Mouse (Mus musculus) CH12.LX (cell line): ENCODE results near the gene Trim7. TPM values are rescaled to one million over a fixed set of nuclear protein-coding genes. Genes with fewer than 3 reads are reported as not detected.

Experiments used
- DNase-seq: peaks from one replicate; pipeline ENCODE4 v3.0.0-alpha.2; 2013; ENCODE audit errors: extremely low read depth
- H3K27ac ChIP-seq: 2 replicates; pipeline ENCODE4 v1.5.1; 2012; ENCODE audit warnings: low read depth, mild to moderate bottlenecking, control low read depth, moderate library complexity; ENCODE audit not compliant: insufficient read depth
- H3K27me3 ChIP-seq: replicated peaks from 2 replicates; pipeline ENCODE3; 2012; ENCODE audit warnings: inconsistent platforms
- H3K36me3 ChIP-seq, 2 experiments: replicated peaks in 1 of 2; 2 replicates each; pipeline versions ENCODE3 to v1.6.1; 2012; ENCODE audit warnings: inconsistent platforms in 1 of 2, low read length in 1 of 2, mild to moderate bottlenecking in 1 of 2, mixed read lengths in 1 of 2, moderate library complexity in 1 of 2; ENCODE audit not compliant: control insufficient read depth in 1 of 2, insufficient read depth in 1 of 2
- H3K4me1 ChIP-seq, 2 experiments: 2 replicates each; pipeline ENCODE4 v1.6.1; 2012; ENCODE audit warnings: inconsistent platforms in 1 of 2, moderate library complexity in 1 of 2; ENCODE audit not compliant: insufficient read depth in 2 of 2, control insufficient read depth in 1 of 2
- H3K4me2 ChIP-seq: 2 replicates; pipeline ENCODE4 v1.6.1; 2012; ENCODE audit warnings: low read depth, mild to moderate bottlenecking, control low read depth; ENCODE audit not compliant: poor library complexity, insufficient read depth, severe bottlenecking
- H3K4me3 ChIP-seq, 3 experiments: fragments of 150-350 bp in 1 of 3; sonication (generic) in 1 of 3; replicated peaks in 1 of 3; 2 replicates each; pipeline versions ENCODE3 to v1.5.1; 2011 to 2012; ENCODE audit warnings: low read depth in 2 of 3, low read length in 2 of 3, mild to moderate bottlenecking in 2 of 3, moderate library complexity in 2 of 3, control low read depth in 1 of 3, improper control_type of control experiment in 1 of 3, inconsistent platforms in 1 of 3, mixed read lengths in 1 of 3; ENCODE audit not compliant: poor library complexity in 1 of 3
- H3K79me2 ChIP-seq: replicated peaks from 2 replicates; pipeline ENCODE4 v1.6.1; 2012; ENCODE audit warnings: mild to moderate bottlenecking, moderate library complexity; ENCODE audit not compliant: control insufficient read depth, poor library complexity, insufficient read depth, severe bottlenecking; ENCODE audit errors: extremely low read depth
- H3K9ac ChIP-seq: 2 replicates; pipeline ENCODE4 v1.6.1; 2012; ENCODE audit warnings: low read depth, mild to moderate bottlenecking, control low read depth, moderate library complexity; ENCODE audit not compliant: insufficient read depth
- H3K9me3 ChIP-seq: replicated peaks from 2 replicates; pipeline ENCODE3; 2012; ENCODE audit warnings: low read length, inconsistent platforms, mixed read lengths
- CHD1 ChIP-seq: IDR thresholded peaks from 2 replicates; pipeline ENCODE4 v1.6.1; 2012; ENCODE audit warnings: low read depth, low read length, improper control_type of control experiment, inconsistent platforms
- ELF1 ChIP-seq: IDR thresholded peaks from 2 replicates; pipeline ENCODE4 v1.6.1; 2014; ENCODE audit warnings: low read depth, mild to moderate bottlenecking, inconsistent platforms, low read length, improper control_type of control experiment
- EP300 ChIP-seq: IDR thresholded peaks from 2 replicates; pipeline ENCODE4 v1.6.1; 2011; ENCODE audit warnings: low read length, improper control_type of control experiment
- IRF4 ChIP-seq: IDR thresholded peaks from 2 replicates; pipeline ENCODE4 v1.6.1; 2014; ENCODE audit warnings: low read depth, mild to moderate bottlenecking, inconsistent platforms, low read length, improper control_type of control experiment
- JUND ChIP-seq: conservative IDR thresholded peaks from 2 replicates; pipeline ENCODE4 v1.6.1; 2011; ENCODE audit warnings: low read depth, low read length, improper control_type of control experiment
- MAFK ChIP-seq: IDR thresholded peaks from 2 replicates; pipeline ENCODE4 v1.6.1; 2011; ENCODE audit warnings: low read length, improper control_type of control experiment; ENCODE audit not compliant: insufficient replicate concordance
- MAX ChIP-seq: IDR thresholded peaks from 2 replicates; pipeline ENCODE4 v1.6.1; 2011; ENCODE audit warnings: low read length, improper control_type of control experiment
- MAZ ChIP-seq: IDR thresholded peaks from 2 replicates; pipeline ENCODE4 v1.6.1; 2012; ENCODE audit warnings: low read depth, mild to moderate bottlenecking, inconsistent platforms, low read length, improper control_type of control experiment, moderate library complexity
- MEF2A ChIP-seq: IDR thresholded peaks from 2 replicates; pipeline ENCODE4 v1.6.1; 2014; ENCODE audit warnings: low read depth, mild to moderate bottlenecking, inconsistent platforms, low read length, improper control_type of control experiment, borderline replicate concordance
- MXI1 ChIP-seq: IDR thresholded peaks from 2 replicates; pipeline ENCODE4 v1.6.1; 2011; ENCODE audit warnings: mild to moderate bottlenecking, low read depth, low read length, improper control_type of control experiment
- MYC ChIP-seq: IDR thresholded peaks from 2 replicates; pipeline ENCODE4 v1.6.1; 2011; ENCODE audit warnings: low read depth, mild to moderate bottlenecking, improper control_type of control experiment, low read length
- NELFE ChIP-seq: IDR thresholded peaks from 2 replicates; pipeline ENCODE4 v1.6.1; 2011; ENCODE audit warnings: low read depth, low read length, improper control_type of control experiment
- POLR2A ChIP-seq: IDR thresholded peaks from 2 replicates; pipeline ENCODE4 v1.6.1; 2011; ENCODE audit warnings: low read depth, mild to moderate bottlenecking, improper control_type of control experiment, low read length
- POLR2AphosphoS2 ChIP-seq: IDR thresholded peaks from 2 replicates; pipeline ENCODE4 v1.6.1; 2011; ENCODE audit warnings: low read depth, low read length, improper control_type of control experiment
- RAD21 ChIP-seq: IDR thresholded peaks from 2 replicates; pipeline ENCODE4 v1.6.1; 2011; ENCODE audit warnings: low read depth, mild to moderate bottlenecking, low read length, improper control_type of control experiment, moderate library complexity
- SIN3A ChIP-seq: IDR thresholded peaks from 2 replicates; pipeline ENCODE4 v1.6.1; 2012; ENCODE audit warnings: low read length, improper control_type of control experiment, inconsistent platforms
- TBP ChIP-seq: conservative IDR thresholded peaks from 2 replicates; pipeline ENCODE4 v1.6.1; 2011; ENCODE audit warnings: low read depth, low read length, improper control_type of control experiment
- TCF12 ChIP-seq: IDR thresholded peaks from 2 replicates; pipeline ENCODE4 v1.6.1; 2014; ENCODE audit warnings: low read depth, mild to moderate bottlenecking, inconsistent platforms, low read length, improper control_type of control experiment
- UBTF ChIP-seq: IDR thresholded peaks from 2 replicates; pipeline ENCODE4 v1.6.1; 2012; ENCODE audit warnings: low read depth, mild to moderate bottlenecking, inconsistent platforms, low read length, improper control_type of control experiment, moderate library complexity
- ZNF384 ChIP-seq: IDR thresholded peaks from 2 replicates; pipeline ENCODE4 v1.6.1; 2012; ENCODE audit warnings: low read depth, low read length, improper control_type of control experiment, inconsistent platforms
- dilution Hi-C: fragments of 300-500 bp; cut with MboI; formaldehyde crosslinking; loops from 2 replicates; pipeline ENCODE4 v1.14.3; 2020; ENCODE audit warnings: low sequenced_read_pairs; ENCODE audit not compliant: extremely low pct_unique_long_range_greater_than_20kb, extremely low pct_ligation_motif_present
- in situ Hi-C: fragments of 300-500 bp; cut with MboI; formaldehyde crosslinking; loops from 3 replicates; pipeline ENCODE4 v1.14.3; 2019; ENCODE audit warnings: low sequenced_read_pairs, low pct_ligation_motif_present, low pct_unique_long_range_greater_than_20kb, mixed read lengths
- polyA plus RNA-seq: library from polyadenylated mRNA; unstranded; fragments of >175 nt; gene quantifications from 2 replicates; pipeline ENCODE4 v1.2.1, GENCODE M21; 2012; ENCODE audit warnings: low read depth; ENCODE audit not compliant: insufficient read length
- total RNA-seq, 2 experiments: library from RNA; depleted of rRNA; stranded (reverse); fragments of 300-350 nt in 1 of 2; fragments of >200 nt in 1 of 2; gene quantifications; 2 replicates each; pipeline ENCODE4 v1.2.3; 2012 to 2014

The Trim7 gene
- total and polyA plus RNA-seq, 3 experiments, result 9.2 to 34.6 (median 15.1) TPM

DNA sequence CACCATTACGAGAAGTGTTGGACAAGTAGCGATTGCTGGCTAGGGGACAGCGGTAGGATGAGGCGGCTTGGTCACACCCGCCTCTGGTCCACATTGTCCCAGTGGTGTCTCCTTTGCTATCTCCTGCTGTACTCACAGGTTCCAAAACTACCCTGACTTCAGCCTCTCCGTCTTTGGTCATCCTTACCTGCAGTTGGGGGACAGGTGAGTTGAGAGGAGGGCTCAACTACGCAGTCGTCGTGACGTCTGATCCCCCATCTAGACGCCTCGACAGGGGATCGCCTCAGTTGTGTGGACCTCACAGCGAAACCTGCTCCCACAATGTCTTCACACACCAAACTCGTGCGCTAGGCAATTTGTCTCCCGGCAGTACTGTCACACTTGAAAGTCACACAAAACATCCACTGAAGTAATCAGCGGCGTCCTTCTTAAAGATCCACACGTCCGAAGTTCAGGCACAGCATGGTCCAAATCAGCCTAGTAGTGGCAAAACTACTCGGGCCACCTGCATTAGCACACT lies 1.6 kb upstream of the Trim7 start:
- DNase-seq, result no peak
- Histone ChIP-seq H3K4me2 (no peak overlapping the region), H3K9ac (no peak overlapping the region), H3K36me3 (no peaks in the 10 kb centered on the region), H3K79me2 (no peaks in the 10 kb centered on the region), H3K27ac (no peak overlapping the region), H3K9me3 (peaks cover 12% of the 10 kb centered on the region), H3K4me3 (no peak overlapping the region), H3K4me1 (peaks cover 15 to 45% of the 10 kb centered on the region in 2 experiments), H3K27me3 (peaks cover 9% of the 10 kb centered on the region)
- TF ChIP-seq IRF4 (no peak), TCF12 (peak; percentile 9; the same call in 1 of the 2 replicates)
- in situ Hi-C loops (no loop called here), dilution Hi-C loops (no loop called here)

DNA sequence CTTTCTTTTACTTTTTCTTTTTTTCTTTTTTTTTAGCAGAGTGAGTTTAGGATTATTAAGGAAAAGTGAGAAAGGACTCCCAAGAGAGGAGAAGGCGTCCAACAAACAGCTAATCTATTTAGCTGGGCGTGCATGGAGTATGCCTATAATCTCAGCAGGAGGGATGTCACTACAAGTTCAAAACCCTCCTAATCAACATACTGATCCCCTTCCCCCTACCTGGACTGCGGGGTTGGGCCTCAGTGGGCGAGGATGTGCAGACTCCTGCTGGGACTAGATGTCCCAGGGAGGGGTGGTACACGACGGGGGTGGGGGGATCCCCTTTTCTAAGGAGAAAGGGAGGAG lies 784 bp downstream of the Trim7 start:
- Histone ChIP-seq H3K4me2 (peak overlapping the region; percentile 56), H3K4me1 (peaks cover 10 to 23% of the 10 kb centered on the region in 2 experiments), H3K9ac (peak overlapping the region; percentile 67; the same call in 1 of the 2 replicates), H3K27me3 (peaks cover 11% of the 10 kb centered on the region), H3K9me3 (peaks cover 12% of the 10 kb centered on the region), H3K36me3 (no peaks in the 10 kb centered on the region), H3K4me3 (peak overlapping the region; percentile 48 to 71 (median 62)), H3K27ac (peak overlapping the region; percentile 55), H3K79me2 (no peaks in the 10 kb centered on the region)
- dilution Hi-C loops (no loop called here), in situ Hi-C loops (no loop called here)
- no peak for DNase-seq
- peak; percentile 10; the same call in 1 of the 2 replicates for TF ChIP-seq UBTF
- no peak for TF ChIP-seq TCF12
- TF ChIP-seq MXI1, result 0 out of 2 replicates have a peak, but pooled peaks have one; percentile 3

DNA sequence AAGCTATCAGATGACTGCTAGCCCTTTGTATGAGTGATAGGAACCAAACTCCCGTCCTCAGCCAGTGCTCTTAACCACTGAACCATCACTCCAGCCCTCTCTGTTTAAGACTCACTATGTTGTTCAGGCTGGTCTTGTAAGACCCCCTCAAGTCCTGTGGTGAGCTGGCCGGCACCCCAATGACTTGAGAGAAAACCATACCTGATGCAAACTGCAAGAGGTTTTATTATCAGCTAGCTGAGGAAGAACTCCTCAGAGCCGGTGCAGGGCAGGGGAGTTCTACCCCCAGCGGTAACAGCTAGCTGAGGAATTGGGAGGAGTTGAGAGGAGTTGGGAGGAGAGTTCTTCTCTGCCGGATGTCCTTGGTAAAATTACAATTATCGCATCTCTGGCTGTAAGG lies 2.0 kb downstream of the Trim7 start:
- TF ChIP-seq TBP (no peak), MAX (no peak), MEF2A (no peak), RAD21 (no peak), MAZ (no peak), SIN3A (no peak), UBTF (no peak), POLR2A (no peak), IRF4 (no peak), CHD1 (no peak), POLR2AphosphoS2 (no peak), EP300 (no peak), JUND (no peak), MYC (no peak), NELFE (no peak), ELF1 (no peak), TCF12 (no peak), MAFK (no peak), ZNF384 (no peak)
- TF ChIP-seq, all 38 proteins: peak for 0
- peaks cover 12 to 20% of the 10 kb centered on the region in 2 experiments for H3K4me1 ChIP-seq
- no peak overlapping the region for H3K4me2 ChIP-seq
- no peak overlapping the region for H3K27ac ChIP-seq
- dilution Hi-C loops, result no loop called here
- DNase-seq, result no peak
- peaks cover 11% of the 10 kb centered on the region for H3K27me3 ChIP-seq
- no peaks in the 10 kb centered on the region for H3K79me2 ChIP-seq
- in situ Hi-C loops, result no loop called here
- no peak overlapping the region for H3K9ac ChIP-seq
- H3K4me3 ChIP-seq, result no peak overlapping the region
- H3K36me3 ChIP-seq, result no peaks in the 10 kb centered on the region
- H3K9me3 ChIP-seq, result peaks cover 12% of the 10 kb centered on the region
